Mouse (Mus musculus) left cerebral cortex, postnatal 36 days (tissue): ENCODE results near the gene Pgm3. TPM values are rescaled to one million over a fixed set of nuclear protein-coding genes. Genes with fewer than 3 reads are reported as not detected.

Experiments used
- total RNA-seq, 2 experiments: library from RNA; stranded (reverse); gene quantifications; 2 replicates each; pipeline ENCODE4 v1.2.3; 2021

Gene Pgm3
- total RNA-seq, 2 experiments from 2014 or later: 18.0 to 18.3 TPM

Other genes with a start within 250 kb of the Pgm3 start
- 1 to 10 TPM; 4.1 to 4.6 TPM for gene Ube2cbp, start 106.9 kb downstream of the Pgm3 start, total RNA-seq
- 10 to 100 TPM; 52.6 to 60.9 TPM for gene Dop1a, start 104.7 kb downstream of the Pgm3 start, total RNA-seq
- gene Rwdd2a, start 149 bp upstream of the Pgm3 start, total RNA-seq: 10 to 100 TPM; 26.0 to 27.9 TPM
- 10 to 100 TPM; 46.3 to 57.0 TPM for gene Me1, start 124.1 kb upstream of the Pgm3 start, total RNA-seq
- 1 to 10 TPM; 2.3 to 3.6 TPM for gene Prss35, start 171.8 kb upstream of the Pgm3 start, total RNA-seq